Mouse (Mus musculus): ENCODE measurements around the gene G0s2.

Gene G0s2

GRCm38 (mm10) chr1:193252616-193253015, 20.4 kb downstream of the G0s2 start:
- DNase-seq (ENCODE audit: low spot score), result no peak

- no peak for DNase-seq (ENCODE audit: low spot score)
Measured at GRCm38 (mm10) chr1:193251386-193251785, 21.6 kb downstream of the G0s2 start.

- no peak for DNase-seq (ENCODE audit: low spot score)
Measured at GRCm38 (mm10) chr1:193250026-193250425, 23.0 kb downstream of the G0s2 start.

GRCm38 (mm10) chr1:193244235-193244634, 28.8 kb downstream of the G0s2 start:
- DNase-seq (ENCODE audit: low spot score), result no peak

- DNase-seq (ENCODE audit: low spot score), result no peak
Measured at GRCm38 (mm10) chr1:193243571-193244193, 29.3 kb downstream of the G0s2 start.

GRCm38 (mm10) chr1:193242863-193243262, 30.2 kb downstream of the G0s2 start:
- DNase-seq (ENCODE audit: low spot score), result no peak

GRCm38 (mm10) chr1:193242238-193242637, 30.8 kb downstream of the G0s2 start:
- DNase-seq (ENCODE audit: low spot score), result peak; percentile 72

- DNase-seq (ENCODE audit: low spot score), result no peak
Measured at GRCm38 (mm10) chr1:193241436-193241835, 31.6 kb downstream of the G0s2 start.

- DNase-seq (ENCODE audit: low spot score), result no peak
Measured at GRCm38 (mm10) chr1:193238426-193238825, 34.6 kb downstream of the G0s2 start.

GRCm38 (mm10) chr1:193234930-193235329, 38.1 kb downstream of the G0s2 start:
- DNase-seq (ENCODE audit: low spot score), result no peak

- no peak for DNase-seq (ENCODE audit: low spot score)
Measured at GRCm38 (mm10) chr1:193234130-193234645, 38.8 kb downstream of the G0s2 start.

GRCm38 (mm10) chr1:193232732-193233131, 40.3 kb downstream of the G0s2 start:
- DNase-seq (ENCODE audit: low spot score), result no peak

- DNase-seq (ENCODE audit: low spot score), result no peak
Measured at GRCm38 (mm10) chr1:193230935-193231334, 42.1 kb downstream of the G0s2 start.

- no peak for DNase-seq (ENCODE audit: low spot score)
Measured at GRCm38 (mm10) chr1:193230531-193230930, 42.5 kb downstream of the G0s2 start.

- no peak for DNase-seq (ENCODE audit: low spot score)
Measured at GRCm38 (mm10) chr1:193229570-193229969, 43.4 kb downstream of the G0s2 start.

- no peak for DNase-seq (ENCODE audit: low spot score)
Measured at GRCm38 (mm10) chr1:193227537-193227936, 45.5 kb downstream of the G0s2 start.

GRCm38 (mm10) chr1:193226724-193227522, 46.1 kb downstream of the G0s2 start:
- no peak for DNase-seq (ENCODE audit: low spot score)

- DNase-seq (ENCODE audit: low spot score), result no peak
Measured at GRCm38 (mm10) chr1:193226114-193226513, 46.9 kb downstream of the G0s2 start.

GRCm38 (mm10) chr1:193225531-193225930, 47.5 kb downstream of the G0s2 start:
- DNase-seq (ENCODE audit: low spot score), result no peak

Data from ovary, postnatal 14 days (tissue).